Mouse (Mus musculus): ENCODE data around the gene Nbl1. TPM values are rescaled to one million over a fixed set of nuclear protein-coding genes. Genes with fewer than 3 reads are reported as not detected.
A peak's percentile ranks its signal among the peaks of the same experiment; 100 is the strongest.

Nbl1 gene
- total and polyA plus RNA-seq, 3 experiments = 0.89 to 2.0 (median 1.5) TPM

- dilution Hi-C loops (cut with MboI; ENCODE audit: extremely low pct_ligation_motif_present, extremely low pct_unique_long_range_greater_than_20kb, low sequenced_read_pairs) = no loop called here
- H3K36me3 ChIP-seq (replicated peaks in 1 of 2; ENCODE audit: control insufficient read depth in 1 of 2, insufficient read depth in 1 of 2, low read length in 1 of 2) = peaks cover 17 to 83% of the 10 kb centered on the region in 2 experiments
Measured at GRCm38 (mm10) chr4:139035799-139036198, 57.0 kb downstream of the Nbl1 start.

GRCm38 (mm10) chr4:139034942-139035341, 57.9 kb downstream of the Nbl1 start:
- Histone ChIP-seq H3K9me3 (replicated peaks; ENCODE audit: low read length) (peaks cover 14% of the 10 kb centered on the region), H3K79me2 (replicated peaks; ENCODE audit: control insufficient read depth, extremely low read depth, insufficient read depth, poor library complexity, severe bottlenecking) (no peaks in the 10 kb centered on the region), H3K9ac (ENCODE audit: insufficient read depth, low read depth) (no peak overlapping the region), H3K36me3 (replicated peaks in 1 of 2; ENCODE audit: control insufficient read depth in 1 of 2, insufficient read depth in 1 of 2, low read length in 1 of 2) (peaks cover 19 to 88% of the 10 kb centered on the region in 2 experiments), H3K4me2 (ENCODE audit: insufficient read depth, low read depth, poor library complexity, severe bottlenecking) (no peak overlapping the region), H3K27ac (ENCODE audit: insufficient read depth, low read depth) (no peak overlapping the region), H3K27me3 (replicated peaks) (no peaks in the 10 kb centered on the region), H3K4me1 (ENCODE audit: control insufficient read depth in 1 of 2, insufficient read depth in 2 of 2) (no peaks in the 10 kb centered on the region), H3K4me3 (replicated peaks in 1 of 3; ENCODE audit: low read depth in 2 of 3, low read length in 2 of 3, poor library complexity in 1 of 3) (no peak overlapping the region)
- in situ Hi-C loops (cut with MboI; ENCODE audit: low pct_ligation_motif_present, low pct_unique_long_range_greater_than_20kb, low sequenced_read_pairs) (no loop called here), dilution Hi-C loops (cut with MboI; ENCODE audit: extremely low pct_ligation_motif_present, extremely low pct_unique_long_range_greater_than_20kb, low sequenced_read_pairs) (no loop called here)
- DNase-seq (ENCODE audit: extremely low read depth) = no peak
- no peak for TF ChIP-seq POLR2AphosphoS2 (IDR thresholded peaks at IDR 0.05; ENCODE audit: low read depth, low read length)
- TF ChIP-seq CHD1 (IDR thresholded peaks at IDR 0.05; ENCODE audit: low read depth, low read length) = no peak
- no peak for TF ChIP-seq JUN (IDR thresholded peaks at IDR 0.05; ENCODE audit: insufficient read depth, low read depth, low read length)
- TF ChIP-seq MYC (IDR thresholded peaks at IDR 0.05; ENCODE audit: low read depth, low read length) = no peak
- no peak for TF ChIP-seq POLR2A (IDR thresholded peaks at IDR 0.05; ENCODE audit: low read depth, low read length)

More at GRCm38 (mm10) chr4:139035799-139036198, 57.0 kb downstream of the Nbl1 start:
- TF ChIP-seq UBTF (IDR thresholded peaks at IDR 0.05; ENCODE audit: low read depth, low read length) (no peak), POLR2AphosphoS2 (IDR thresholded peaks at IDR 0.05; ENCODE audit: low read depth, low read length) (no peak), PAX5 (IDR thresholded peaks at IDR 0.05; ENCODE audit: low read length) (no peak)
- no peak for DNase-seq (ENCODE audit: extremely low read depth)
- Histone ChIP-seq H3K27me3 (replicated peaks) (no peaks in the 10 kb centered on the region), H3K4me1 (ENCODE audit: control insufficient read depth in 1 of 2, insufficient read depth in 2 of 2) (no peaks in the 10 kb centered on the region), H3K4me2 (ENCODE audit: insufficient read depth, low read depth, poor library complexity, severe bottlenecking) (no peak overlapping the region), H3K79me2 (replicated peaks; ENCODE audit: control insufficient read depth, extremely low read depth, insufficient read depth, poor library complexity, severe bottlenecking) (no peaks in the 10 kb centered on the region), H3K27ac (ENCODE audit: insufficient read depth, low read depth) (no peak overlapping the region), H3K4me3 (replicated peaks in 1 of 3; ENCODE audit: low read depth in 2 of 3, low read length in 2 of 3, poor library complexity in 1 of 3) (no peak overlapping the region), H3K9ac (ENCODE audit: insufficient read depth, low read depth) (no peak overlapping the region), H3K9me3 (replicated peaks; ENCODE audit: low read length) (peaks cover 14% of the 10 kb centered on the region)
- in situ Hi-C loops (cut with MboI; ENCODE audit: low pct_ligation_motif_present, low pct_unique_long_range_greater_than_20kb, low sequenced_read_pairs) = no loop called here

GRCm38 (mm10) chr4:139034540-139034939, 58.3 kb downstream of the Nbl1 start:
- no peaks in the 10 kb centered on the region for H3K79me2 ChIP-seq (replicated peaks; ENCODE audit: control insufficient read depth, extremely low read depth, insufficient read depth, poor library complexity, severe bottlenecking)
- no peak overlapping the region for H3K4me3 ChIP-seq (replicated peaks in 1 of 3; ENCODE audit: low read depth in 2 of 3, low read length in 2 of 3, poor library complexity in 1 of 3)
- dilution Hi-C loops (cut with MboI; ENCODE audit: extremely low pct_ligation_motif_present, extremely low pct_unique_long_range_greater_than_20kb, low sequenced_read_pairs) (no loop called here), in situ Hi-C loops (cut with MboI; ENCODE audit: low pct_ligation_motif_present, low pct_unique_long_range_greater_than_20kb, low sequenced_read_pairs) (no loop called here)
- 0 out of 4 replicates have a peak, but pooled peaks of 1 of the 2 experiments have one; percentile 14 for TF ChIP-seq CTCF (conservative IDR thresholded peaks at IDR 0.05 in 1 of 2, IDR thresholded peaks at IDR 0.05 in 1 of 2; ENCODE audit: low read depth in 2 of 2, low read length in 2 of 2)
- no peak for TF ChIP-seq CHD1 (IDR thresholded peaks at IDR 0.05; ENCODE audit: low read depth, low read length)
- TF ChIP-seq KAT2A (IDR thresholded peaks at IDR 0.05; ENCODE audit: insufficient replicate concordance, low read length) = no peak
- TF ChIP-seq UBTF (IDR thresholded peaks at IDR 0.05; ENCODE audit: low read depth, low read length) = no peak
- peaks cover 20 to 89% of the 10 kb centered on the region in 2 experiments for H3K36me3 ChIP-seq (replicated peaks in 1 of 2; ENCODE audit: control insufficient read depth in 1 of 2, insufficient read depth in 1 of 2, low read length in 1 of 2)
- H3K27ac ChIP-seq (ENCODE audit: insufficient read depth, low read depth) = no peak overlapping the region
- no peak for DNase-seq (ENCODE audit: extremely low read depth)
- no peak overlapping the region for H3K9ac ChIP-seq (ENCODE audit: insufficient read depth, low read depth)
- no peaks in the 10 kb centered on the region for H3K27me3 ChIP-seq (replicated peaks)
- H3K9me3 ChIP-seq (replicated peaks; ENCODE audit: low read length) = peaks cover 14% of the 10 kb centered on the region
- H3K4me1 ChIP-seq (ENCODE audit: control insufficient read depth in 1 of 2, insufficient read depth in 2 of 2) = no peaks in the 10 kb centered on the region
- H3K4me2 ChIP-seq (ENCODE audit: insufficient read depth, low read depth, poor library complexity, severe bottlenecking) = no peak overlapping the region
